Mouse (Mus musculus) heart, embryonic 13.5 days (tissue): ENCODE results near the gene Col9a1. TPM values are rescaled to one million over a fixed set of nuclear protein-coding genes. Genes with fewer than 3 reads are reported as not detected.
A peak's percentile ranks its signal among the peaks of the same experiment; 100 is the strongest.

Experiments
- ATAC-seq: fragments of 200-750 bp; cut with Nextera tagmentation; 2 replicates; pipeline ENCODE4 v1.8.0; 2017; ENCODE audit warnings: moderate TSS enrichment; ENCODE audit not compliant: insufficient number of reproducible peaks, low FRiP score, low TSS enrichment; ENCODE audit errors: extremely low read depth
- H3K27ac ChIP-seq: fragments of 300-500 bp; sonication (generic); replicated peaks from 2 replicates; pipeline ENCODE4 v1.5.1; 2015; ENCODE audit warnings: moderate library complexity, mild to moderate bottlenecking, inconsistent platforms
- H3K27me3 ChIP-seq: fragments of 300-500 bp; sonication (generic); replicated peaks from 2 replicates; pipeline ENCODE4 v1.6.1; 2015; ENCODE audit warnings: mild to moderate bottlenecking, inconsistent platforms
- H3K36me3 ChIP-seq: fragments of 300-500 bp; sonication (generic); 2 replicates; pipeline ENCODE4 v1.6.1; 2015; ENCODE audit warnings: mild to moderate bottlenecking, inconsistent platforms
- H3K4me1 ChIP-seq: fragments of 300-500 bp; sonication (generic); 2 replicates; pipeline ENCODE4 v1.6.1; 2015; ENCODE audit warnings: inconsistent platforms
- H3K4me2 ChIP-seq: fragments of 300-500 bp; sonication (generic); 2 replicates; pipeline ENCODE4 v1.6.1; 2015; ENCODE audit warnings: inconsistent platforms, mild to moderate bottlenecking, moderate library complexity
- H3K4me3 ChIP-seq: fragments of 300-500 bp; sonication (generic); 2 replicates; pipeline ENCODE4 v1.5.1; 2015; ENCODE audit warnings: moderate library complexity, mild to moderate bottlenecking, inconsistent platforms
- H3K9ac ChIP-seq: fragments of 300-500 bp; sonication (generic); 2 replicates; pipeline ENCODE4 v1.6.1; 2015; ENCODE audit warnings: inconsistent platforms, mild to moderate bottlenecking, moderate library complexity
- H3K9me3 ChIP-seq: fragments of 300-500 bp; sonication (generic); 2 replicates; pipeline ENCODE4 v1.6.1; 2016; ENCODE audit warnings: inconsistent platforms
- WGBS: fragments of 180-500 bp; shearing (Covaris S2); methylation state at CpG from one replicate; pipeline ENCODE4 v1.1.7; 2015; ENCODE audit warnings: mixed read lengths; 5-methylcytosine and 5-hydroxymethylcytosine counted together
- polyA plus RNA-seq: library from polyadenylated mRNA; unstranded; fragments of >200 nt; fragmentation: Nextera tagmentation; extraction: Ambion mirVana; gene quantifications from 2 replicates; pipeline ENCODE4 v1.2.1, GENCODE M21; 2015

The Col9a1 gene
- polyA plus RNA-seq, 1 experiment from 2014 or later = 13.1 TPM

GRCm38 (mm10) chr1:24222231-24222630, 44.8 kb downstream of the Col9a1 start:
- Histone ChIP-seq H3K4me2 (no peak overlapping the region), H3K27me3 (no peaks in the 10 kb centered on the region), H3K9me3 (no peaks in the 10 kb centered on the region), H3K4me3 (no peak overlapping the region), H3K4me1 (peaks cover 18% of the 10 kb centered on the region; the same call in 1 of the 2 replicates), H3K36me3 (no peaks in the 10 kb centered on the region), H3K27ac (no peak overlapping the region), H3K9ac (no peak overlapping the region)
- ATAC-seq = no peak
- 74% methylated on average over 2 of the region's 2 CpGs for WGBS

GRCm38 (mm10) chr1:24222981-24223612, 45.7 kb downstream of the Col9a1 start:
- no peak overlapping the region for H3K9ac ChIP-seq
- 81% methylated on average over 8 of the region's 8 CpGs for WGBS
- no peaks in the 10 kb centered on the region for H3K36me3 ChIP-seq
- H3K4me2 ChIP-seq = no peak overlapping the region
- no peak overlapping the region for H3K27ac ChIP-seq
- no peak for ATAC-seq
- no peaks in the 10 kb centered on the region for H3K27me3 ChIP-seq
- H3K4me1 ChIP-seq = peaks cover 20% of the 10 kb centered on the region; the same call in 1 of the 2 replicates
- H3K4me3 ChIP-seq = no peak overlapping the region
- H3K9me3 ChIP-seq = no peaks in the 10 kb centered on the region

GRCm38 (mm10) chr1:24225825-24226526, 48.6 kb downstream of the Col9a1 start:
- Histone ChIP-seq H3K27ac (0 out of 2 replicates have a peak overlapping the region, but pooled peaks have one; percentile 24), H3K4me2 (no peak overlapping the region), H3K4me3 (no peak overlapping the region), H3K9me3 (no peaks in the 10 kb centered on the region), H3K27me3 (no peaks in the 10 kb centered on the region), H3K9ac (no peak overlapping the region), H3K4me1 (peaks cover 19% of the 10 kb centered on the region), H3K36me3 (no peaks in the 10 kb centered on the region)
- no peak for ATAC-seq
- 67% methylated on average over 4 of the region's 4 CpGs for WGBS

DNA sequence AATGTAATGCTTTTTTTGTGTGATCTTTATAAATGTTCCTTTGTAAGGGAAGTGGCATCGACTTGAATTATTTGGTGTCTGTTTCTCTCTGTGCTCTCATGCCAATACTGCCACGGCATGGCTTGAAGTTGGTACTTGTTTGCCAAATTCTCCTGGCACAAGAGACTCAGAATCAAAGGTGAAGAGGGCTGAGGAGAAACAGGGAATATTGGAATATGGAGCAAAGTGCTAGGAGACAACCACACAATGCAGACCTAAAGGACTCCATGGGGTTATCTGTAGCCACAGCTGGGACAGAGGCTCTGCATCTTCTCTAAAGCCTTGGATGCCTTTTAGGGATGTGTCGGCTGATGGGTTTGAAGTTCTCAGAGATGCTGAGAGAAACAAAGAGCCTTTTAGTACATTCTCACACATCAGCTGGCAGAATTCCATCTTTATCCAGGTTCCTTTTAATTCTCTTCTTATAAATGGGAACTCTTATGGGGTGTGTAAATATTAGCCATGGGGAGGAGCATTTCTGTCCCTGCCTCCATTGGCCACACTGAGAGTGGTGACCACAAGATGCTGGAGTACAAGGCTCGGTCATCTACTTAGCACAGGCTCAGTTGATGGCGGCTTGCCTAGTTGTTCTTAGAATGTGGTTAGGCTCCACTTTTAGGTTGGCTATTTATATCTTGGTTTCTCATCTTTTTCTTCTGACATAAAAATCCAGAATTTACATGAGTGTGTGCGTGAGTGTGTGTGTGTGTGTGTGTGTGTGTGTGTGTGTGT, 49.7 kb downstream of the Col9a1 start:
- no peaks in the 10 kb centered on the region for H3K27me3 ChIP-seq
- no peak overlapping the region for H3K4me2 ChIP-seq
- no peak overlapping the region for H3K9ac ChIP-seq
- peaks cover 22% of the 10 kb centered on the region for H3K4me1 ChIP-seq
- no peak for ATAC-seq
- no peak overlapping the region for H3K4me3 ChIP-seq
- H3K9me3 ChIP-seq = no peaks in the 10 kb centered on the region
- WGBS = 72% methylated on average over 6 of the region's 6 CpGs
- no peaks in the 10 kb centered on the region for H3K36me3 ChIP-seq
- H3K27ac ChIP-seq = 0 out of 2 replicates have a peak overlapping the region, but pooled peaks have one; percentile 24

DNA sequence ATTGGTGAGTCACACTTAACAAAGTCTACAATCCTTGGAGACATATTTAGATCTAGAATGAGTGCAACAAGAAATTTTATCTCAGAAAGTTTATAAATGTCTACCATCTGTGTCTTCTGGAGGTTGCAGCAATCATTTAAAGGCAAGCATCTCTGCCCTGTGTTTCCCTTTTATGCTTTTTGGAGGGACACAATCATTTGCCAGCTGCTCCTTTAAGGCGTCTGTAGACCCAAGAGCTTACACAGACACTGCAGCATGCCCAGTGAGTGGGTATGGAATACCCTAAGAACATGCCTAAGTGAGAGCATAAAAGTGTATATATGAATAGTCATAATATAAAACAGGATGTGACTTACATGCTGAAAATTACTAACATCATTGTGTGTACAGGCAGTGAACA, 52.1 kb downstream of the Col9a1 start:
- H3K4me2 ChIP-seq = no peak overlapping the region
- WGBS = 66% methylated on average over 1 of the region's 1 CpGs
- H3K27ac ChIP-seq = no peak overlapping the region
- no peak overlapping the region for H3K9ac ChIP-seq
- H3K27me3 ChIP-seq = no peaks in the 10 kb centered on the region
- H3K36me3 ChIP-seq = no peaks in the 10 kb centered on the region
- ATAC-seq = no peak
- H3K4me3 ChIP-seq = no peak overlapping the region
- H3K9me3 ChIP-seq = no peaks in the 10 kb centered on the region
- H3K4me1 ChIP-seq = peaks cover 22% of the 10 kb centered on the region

DNA sequence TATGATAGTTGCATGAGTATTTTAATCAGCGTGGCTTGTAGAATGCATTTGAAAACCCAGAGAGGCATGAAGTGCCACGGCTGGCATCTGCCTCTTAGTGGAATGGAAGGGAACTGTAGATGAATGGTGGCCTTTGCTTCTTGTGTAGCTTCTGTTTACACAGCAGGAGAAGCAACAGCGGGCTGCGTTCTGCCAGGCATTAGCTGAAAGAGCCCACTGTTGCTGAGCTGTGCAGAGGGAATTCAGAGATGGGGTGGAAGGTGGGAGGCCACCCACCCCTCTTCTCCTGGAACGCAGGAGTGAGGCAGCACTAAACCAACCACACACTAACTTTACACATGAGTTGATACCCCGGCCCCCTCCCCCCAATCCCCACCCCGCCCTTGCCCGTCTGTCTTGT, 53.0 kb downstream of the Col9a1 start:
- no peaks in the 10 kb centered on the region for H3K9me3 ChIP-seq
- no peak overlapping the region for H3K9ac ChIP-seq
- H3K27me3 ChIP-seq = no peaks in the 10 kb centered on the region
- ATAC-seq = no peak
- H3K27ac ChIP-seq = no peak overlapping the region
- H3K36me3 ChIP-seq = no peaks in the 10 kb centered on the region
- H3K4me2 ChIP-seq = no peak overlapping the region
- no peak overlapping the region for H3K4me3 ChIP-seq
- WGBS = 45% methylated on average over 8 of the region's 8 CpGs
- H3K4me1 ChIP-seq = peaks cover 22% of the 10 kb centered on the region

DNA sequence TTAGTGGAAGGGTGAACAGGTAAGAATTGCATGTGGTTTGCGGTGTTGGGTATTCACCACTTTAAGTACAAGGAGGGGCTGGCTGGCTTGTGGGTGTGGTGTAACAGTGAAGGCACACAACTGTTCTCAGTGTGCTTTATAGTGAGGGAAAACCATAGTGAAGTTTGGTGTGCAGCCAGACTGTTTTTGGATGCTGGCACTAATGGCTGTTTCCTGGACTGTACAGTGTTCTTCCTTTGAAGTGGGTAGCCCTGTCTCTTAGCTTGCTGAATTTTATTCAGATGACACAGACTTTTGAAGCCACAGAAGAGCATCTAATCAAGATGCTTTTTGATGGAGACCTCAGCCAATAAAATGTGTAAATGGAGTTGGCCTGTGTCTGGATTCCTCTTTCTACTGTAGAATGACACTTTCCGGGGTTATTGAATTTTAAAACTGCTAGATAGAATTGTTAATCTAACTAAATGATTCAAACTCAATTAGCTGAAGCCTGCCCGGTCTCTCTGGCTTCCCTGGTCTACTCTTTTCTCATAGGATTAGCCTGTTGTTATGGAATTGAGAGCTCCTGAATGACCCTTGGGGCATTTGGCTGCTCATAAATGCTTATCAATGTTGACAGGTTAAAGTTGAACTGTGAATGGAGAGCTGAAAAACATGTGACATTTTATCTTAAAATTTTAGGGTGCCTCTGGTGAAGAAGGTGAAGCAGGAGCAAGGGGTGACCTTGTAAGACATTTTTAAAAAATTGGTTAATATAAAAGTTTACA, 54.3 kb downstream of the Col9a1 start:
- Histone ChIP-seq H3K4me2 (no peak overlapping the region), H3K4me1 (peaks cover 15% of the 10 kb centered on the region), H3K4me3 (no peak overlapping the region), H3K36me3 (no peaks in the 10 kb centered on the region), H3K27me3 (no peaks in the 10 kb centered on the region), H3K27ac (no peak overlapping the region), H3K9me3 (no peaks in the 10 kb centered on the region), H3K9ac (no peak overlapping the region)
- 77% methylated on average over 3 of the region's 3 CpGs for WGBS
- no peak for ATAC-seq

- 0 out of 2 replicates have a peak, but pooled peaks cover 3% of the 10 kb centered on the region for H3K4me1 ChIP-seq
- no peak overlapping the region for H3K4me3 ChIP-seq
- no peak overlapping the region for H3K27ac ChIP-seq
- ATAC-seq = no peak
- no peaks in the 10 kb centered on the region for H3K27me3 ChIP-seq
- no peak overlapping the region for H3K9ac ChIP-seq
- no peaks in the 10 kb centered on the region for H3K9me3 ChIP-seq
- no peaks in the 10 kb centered on the region for H3K36me3 ChIP-seq
- no peak overlapping the region for H3K4me2 ChIP-seq
- WGBS = 33% methylated on average over 1 of the region's 1 CpGs
Observed at GRCm38 (mm10) chr1:24236330-24236729, 58.9 kb downstream of the Col9a1 start.

DNA sequence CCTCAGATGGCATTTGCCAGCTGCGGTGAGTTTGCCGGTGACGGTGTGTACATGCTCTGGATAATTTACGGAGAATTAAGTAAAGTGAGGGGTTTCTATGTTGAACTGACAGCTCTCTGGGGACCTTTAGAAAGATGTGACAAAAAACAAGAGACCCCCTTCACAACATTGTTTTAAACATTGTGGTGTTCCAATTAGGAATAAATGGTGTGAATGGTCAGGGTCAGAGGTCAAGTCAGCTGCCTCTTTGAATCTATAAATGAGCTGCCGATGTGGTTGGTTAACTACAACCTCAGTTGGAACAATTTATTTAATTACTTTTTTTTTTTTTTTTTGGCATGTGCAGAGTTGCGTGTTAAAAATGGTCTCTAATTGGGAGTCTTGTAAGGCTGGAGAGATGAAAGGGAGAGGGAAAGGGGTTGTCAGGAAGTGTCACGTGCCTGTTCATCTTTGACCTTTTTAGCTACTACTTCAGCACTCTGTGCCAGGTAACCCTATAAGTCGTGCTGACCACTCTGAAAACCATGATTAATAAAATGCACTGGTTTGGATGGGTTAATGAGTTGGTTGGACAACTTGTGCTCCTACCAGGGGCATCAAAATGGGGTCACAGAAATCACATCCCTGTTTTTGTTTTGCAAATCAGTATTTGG, 62.8 kb downstream of the Col9a1 start:
- H3K9ac ChIP-seq = no peak overlapping the region
- no peaks in the 10 kb centered on the region for H3K4me1 ChIP-seq
- no peaks in the 10 kb centered on the region for H3K9me3 ChIP-seq
- H3K4me2 ChIP-seq = no peak overlapping the region
- no peak overlapping the region for H3K4me3 ChIP-seq
- no peaks in the 10 kb centered on the region for H3K27me3 ChIP-seq
- 81% methylated on average over 8 of the region's 8 CpGs for WGBS
- no peaks in the 10 kb centered on the region for H3K36me3 ChIP-seq
- ATAC-seq = no peak
- H3K27ac ChIP-seq = no peak overlapping the region

- 81% methylated on average over 10 of the region's 10 CpGs for WGBS
- no peak overlapping the region for H3K4me2 ChIP-seq
- no peaks in the 10 kb centered on the region for H3K27me3 ChIP-seq
Observed at GRCm38 (mm10) chr1:24244931-24245330, 67.5 kb downstream of the Col9a1 start.

More at GRCm38 (mm10) chr1:24244931-24245330, 67.5 kb downstream of the Col9a1 start:
- H3K4me3 ChIP-seq = no peak overlapping the region
- no peak overlapping the region for H3K9ac ChIP-seq
- ATAC-seq = no peak
- H3K27ac ChIP-seq = no peak overlapping the region
- H3K9me3 ChIP-seq = no peaks in the 10 kb centered on the region
- no peaks in the 10 kb centered on the region for H3K36me3 ChIP-seq
- H3K4me1 ChIP-seq = no peaks in the 10 kb centered on the region
